Mouse (Mus musculus) midbrain, embryonic 14.5 days (tissue): ENCODE data around the gene Cebpa. TPM values are rescaled to one million over a fixed set of nuclear protein-coding genes. Genes with fewer than 3 reads are reported as not detected.

Experiments used
- ATAC-seq: fragments of 200-750 bp; cut with Nextera tagmentation; 2 replicates; pipeline ENCODE4 v1.8.0; 2017; ENCODE audit warnings: moderate number of reproducible peaks, moderate library complexity; ENCODE audit not compliant: low FRiP score, low TSS enrichment
- DNase-seq: peaks from one replicate; pipeline ENCODE4 v3.0.0-alpha.2; 2015
- H3K27ac ChIP-seq: fragments of 300-500 bp; sonication (generic); replicated peaks from 2 replicates; pipeline ENCODE4 v1.5.1; 2014; ENCODE audit warnings: mild to moderate bottlenecking, low read depth, low read length, moderate library complexity
- H3K27me3 ChIP-seq: fragments of 300-500 bp; sonication (generic); 2 replicates; pipeline ENCODE4 v1.6.1; 2014; ENCODE audit warnings: low read length, control low read depth, mixed read lengths; ENCODE audit not compliant: control insufficient read depth, insufficient read depth
- H3K36me3 ChIP-seq: fragments of 300-500 bp; sonication (generic); 2 replicates; pipeline ENCODE4 v1.6.1; 2014; ENCODE audit warnings: low read length, control low read depth; ENCODE audit not compliant: control insufficient read depth, insufficient read depth
- H3K4me1 ChIP-seq: fragments of 300-500 bp; sonication (generic); 2 replicates; pipeline ENCODE4 v1.6.1; 2014; ENCODE audit warnings: mild to moderate bottlenecking, antibody characterized with exemption, low read length, control low read depth; ENCODE audit not compliant: control insufficient read depth, insufficient read depth
- H3K4me2 ChIP-seq: fragments of 300-500 bp; sonication (generic); 2 replicates; pipeline ENCODE4 v1.6.1; 2014; ENCODE audit warnings: mild to moderate bottlenecking, low read length, moderate library complexity
- H3K4me3 ChIP-seq: fragments of 300-500 bp; sonication (generic); replicated peaks from 2 replicates; pipeline ENCODE4 v1.5.1; 2014; ENCODE audit warnings: low read depth, low read length
- H3K9ac ChIP-seq: fragments of 300-500 bp; sonication (generic); replicated peaks from 2 replicates; pipeline ENCODE4 v1.6.1; 2014; ENCODE audit warnings: mild to moderate bottlenecking, low read length, moderate library complexity
- H3K9me3 ChIP-seq: fragments of 300-500 bp; sonication (generic); 2 replicates; pipeline ENCODE4 v1.6.1; 2016; ENCODE audit warnings: low read length, control low read depth, mixed read lengths; ENCODE audit not compliant: control insufficient read depth
- WGBS: fragments of 180-500 bp; shearing (Covaris S2); extraction: QIAGEN DNeasy Blood & Tissue Kit; methylation state at CpG from one replicate; pipeline ENCODE4 v1.1.7; 2014; 5-methylcytosine and 5-hydroxymethylcytosine counted together
- polyA plus RNA-seq: library from polyadenylated mRNA; unstranded; fragments of >200 nt; fragmentation: Nextera tagmentation; extraction: Ambion mirVana; gene quantifications from 2 replicates; pipeline ENCODE4 v1.2.1, GENCODE M21; 2014

The Cebpa gene
- 0.61 and 0.88 TPM in 2 replicates for polyA plus RNA-seq

GRCm38 (mm10) chr7:35118841-35119413 lies at the start of gene Cebpa:
TSS of gene Cebpa (plus strand) at chr7:35119293.
- H3K4me3 ChIP-seq, result peak within 1 kb of the TSS; percentile 51
- peak within 1 kb of the TSS; percentile 99 for H3K4me2 ChIP-seq
- peak within 1 kb of the TSS; percentile 54 for H3K9ac ChIP-seq
- ATAC-seq (peak; percentile 89), DNase-seq (peak; percentile 95)
- H3K27ac ChIP-seq, result no peak within 1 kb of the TSS
- H3K36me3 ChIP-seq, result no peaks in the 10 kb centered on the region
- H3K4me1 ChIP-seq, result peaks cover 19% of the 10 kb centered on the region; the same call in 1 of the 2 replicates
- no peaks in the 10 kb centered on the region for H3K9me3 ChIP-seq
- WGBS, result under 1% methylated on average over 50 of the region's 50 CpGs
- peaks cover 64% of the 10 kb centered on the region for H3K27me3 ChIP-seq

DNA sequence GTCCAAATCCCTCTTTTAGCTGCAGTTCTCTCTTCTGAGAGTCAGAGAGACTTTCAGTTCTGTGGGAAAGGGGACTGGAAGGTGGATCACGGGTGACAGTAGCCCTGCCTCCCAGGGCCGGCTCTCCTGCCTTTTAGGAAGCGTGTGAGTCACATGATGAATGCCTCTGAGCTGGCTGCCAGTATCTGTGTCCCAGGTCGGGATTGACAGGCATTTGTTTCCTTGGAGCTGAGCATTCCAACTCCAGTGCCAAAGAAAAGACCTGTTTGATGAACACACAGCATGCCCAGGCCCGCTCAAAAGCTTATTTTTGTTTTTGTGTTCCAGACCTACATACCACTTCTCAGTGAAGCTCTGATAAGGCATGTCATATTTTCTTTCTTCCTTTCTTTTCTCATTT lies 42.4 kb upstream of the Cebpa start:
- no peaks in the 10 kb centered on the region for H3K36me3 ChIP-seq
- DNase-seq, result no peak

DNA sequence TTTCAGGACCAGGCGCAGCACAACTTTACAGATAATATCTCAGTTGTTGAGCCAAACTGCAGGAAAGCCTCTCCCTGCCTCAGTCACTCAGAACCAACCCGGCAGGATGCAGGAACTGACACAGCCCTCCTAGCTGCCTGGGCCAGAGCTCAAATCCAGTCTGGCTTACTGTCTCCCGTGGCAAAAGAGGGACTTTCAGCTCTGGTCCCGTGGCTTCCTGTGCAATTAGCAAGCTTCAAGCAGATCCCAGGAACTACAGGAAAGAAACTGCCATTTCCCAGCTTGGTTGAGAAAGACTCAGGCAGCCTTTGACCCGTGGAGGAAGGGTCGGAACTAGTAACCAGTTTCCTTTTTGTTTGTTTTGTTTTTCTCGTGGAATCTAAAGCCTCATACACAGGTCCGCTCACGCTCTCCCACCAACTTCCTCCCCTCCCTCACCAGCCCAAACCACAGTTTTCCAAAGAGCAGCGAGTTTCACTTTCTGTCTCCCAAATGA lies 38.2 kb upstream of the Cebpa start:
- no peaks in the 10 kb centered on the region for H3K27me3 ChIP-seq
- no peak overlapping the region for H3K9ac ChIP-seq
- WGBS, result 56% methylated on average over 10 of the region's 10 CpGs
- H3K36me3 ChIP-seq, result no peaks in the 10 kb centered on the region
- DNase-seq (no peak), ATAC-seq (no peak)
- H3K4me2 ChIP-seq, result no peak overlapping the region
- H3K27ac ChIP-seq, result no peak overlapping the region
- no peak overlapping the region for H3K4me3 ChIP-seq
- peaks cover under 1% of the 10 kb centered on the region; the same call in 1 of the 2 replicates for H3K4me1 ChIP-seq
- no peaks in the 10 kb centered on the region for H3K9me3 ChIP-seq

More for the DNA sequence above, 42.4 kb upstream of the Cebpa start:
- no peaks in the 10 kb centered on the region for H3K27me3 ChIP-seq
- no peaks in the 10 kb centered on the region for H3K9me3 ChIP-seq
- ATAC-seq, result no peak
- H3K9ac ChIP-seq, result no peak overlapping the region
- 0 out of 2 replicates have a peak overlapping the region, but pooled peaks have one; percentile 20 for H3K27ac ChIP-seq
- no peak overlapping the region for H3K4me2 ChIP-seq
- no peak overlapping the region for H3K4me3 ChIP-seq
- no peaks in the 10 kb centered on the region for H3K4me1 ChIP-seq
- WGBS, result 34% methylated on average over 5 of the region's 5 CpGs

- Histone ChIP-seq H3K4me2 (no peak overlapping the region), H3K27me3 (no peaks in the 10 kb centered on the region), H3K9ac (no peak overlapping the region), H3K9me3 (no peaks in the 10 kb centered on the region), H3K36me3 (no peaks in the 10 kb centered on the region), H3K4me3 (no peak overlapping the region), H3K27ac (no peak overlapping the region), H3K4me1 (peaks cover 7% of the 10 kb centered on the region)
- ATAC-seq, result no peak
- 65% methylated on average over 9 of the region's 9 CpGs for WGBS
- no peak for DNase-seq
These were observed 37.5 kb upstream of the Cebpa start for GRCm38 (mm10) chr7:35081406-35082104.

DNA sequence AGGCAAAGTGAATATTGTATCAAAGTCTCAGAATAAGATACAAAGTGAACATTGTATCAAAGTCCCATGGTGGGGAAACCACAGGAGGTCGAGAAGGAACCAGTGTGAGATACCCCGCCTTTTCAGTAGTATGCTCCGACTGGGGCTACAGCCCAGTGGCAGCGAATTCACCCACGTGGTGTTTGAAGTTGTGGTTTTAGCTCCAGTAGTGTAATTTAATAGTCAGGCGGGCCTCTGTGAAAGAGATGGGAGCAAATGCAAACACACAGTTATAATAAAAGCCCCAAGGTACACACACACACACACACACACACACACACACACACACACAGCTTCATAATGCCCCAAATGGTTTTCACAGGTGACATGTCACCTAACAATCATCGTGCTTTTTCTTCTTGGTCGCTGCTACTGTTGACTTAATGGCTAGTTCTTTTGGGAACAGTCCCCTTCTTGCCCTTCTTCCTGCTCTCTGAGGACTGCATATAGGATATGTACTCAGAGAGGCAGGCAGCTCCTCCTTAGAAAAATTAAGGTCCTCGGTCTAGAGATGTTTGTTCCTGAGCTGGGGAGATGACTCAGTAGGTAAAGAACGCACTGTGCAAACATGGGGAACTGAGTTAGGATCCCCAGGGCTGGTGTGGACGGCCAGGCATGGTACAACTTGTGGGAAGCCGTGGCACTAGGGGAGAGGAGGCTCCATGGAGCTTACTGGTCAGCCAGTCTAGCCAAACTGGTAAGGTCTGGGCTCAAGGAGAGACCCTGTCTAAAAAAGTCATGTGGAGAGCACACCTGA lies 34.3 kb upstream of the Cebpa start:
- 78% methylated on average over 12 of the region's 12 CpGs for WGBS
- no peak for ATAC-seq
- no peak for DNase-seq

GRCm38 (mm10) chr7:35086271-35086861 lies 32.7 kb upstream of the Cebpa start:
- Histone ChIP-seq H3K9me3 (no peaks in the 10 kb centered on the region), H3K4me2 (peak overlapping the region; percentile 48), H3K27me3 (no peaks in the 10 kb centered on the region), H3K36me3 (no peaks in the 10 kb centered on the region), H3K4me1 (peaks cover 14% of the 10 kb centered on the region), H3K4me3 (peak overlapping the region; percentile 11), H3K9ac (no peak overlapping the region), H3K27ac (0 out of 2 replicates have a peak overlapping the region, but pooled peaks have one; percentile 22)
- DNase-seq (peak; percentile 84), ATAC-seq (peak; percentile 57; the same call in 1 of the 2 replicates)
- WGBS, result under 1% methylated on average over 21 of the region's 21 CpGs

More for the DNA sequence above, 34.3 kb upstream of the Cebpa start:
- Histone ChIP-seq H3K9me3 (no peaks in the 10 kb centered on the region), H3K36me3 (no peaks in the 10 kb centered on the region), H3K4me1 (peaks cover 14% of the 10 kb centered on the region), H3K4me3 (no peak overlapping the region), H3K9ac (no peak overlapping the region), H3K27ac (no peak overlapping the region), H3K27me3 (no peaks in the 10 kb centered on the region), H3K4me2 (no peak overlapping the region)

- Histone ChIP-seq H3K9me3 (no peaks in the 10 kb centered on the region), H3K4me3 (no peak overlapping the region), H3K9ac (no peak overlapping the region), H3K36me3 (no peaks in the 10 kb centered on the region), H3K4me1 (peaks cover 14% of the 10 kb centered on the region), H3K27me3 (no peaks in the 10 kb centered on the region), H3K4me2 (no peak overlapping the region), H3K27ac (no peak overlapping the region)
- no peak for DNase-seq
- 86% methylated on average over 5 of the region's 5 CpGs for WGBS
- ATAC-seq, result no peak
These were observed 28.5 kb upstream of the Cebpa start for GRCm38 (mm10) chr7:35090550-35090949.

DNA sequence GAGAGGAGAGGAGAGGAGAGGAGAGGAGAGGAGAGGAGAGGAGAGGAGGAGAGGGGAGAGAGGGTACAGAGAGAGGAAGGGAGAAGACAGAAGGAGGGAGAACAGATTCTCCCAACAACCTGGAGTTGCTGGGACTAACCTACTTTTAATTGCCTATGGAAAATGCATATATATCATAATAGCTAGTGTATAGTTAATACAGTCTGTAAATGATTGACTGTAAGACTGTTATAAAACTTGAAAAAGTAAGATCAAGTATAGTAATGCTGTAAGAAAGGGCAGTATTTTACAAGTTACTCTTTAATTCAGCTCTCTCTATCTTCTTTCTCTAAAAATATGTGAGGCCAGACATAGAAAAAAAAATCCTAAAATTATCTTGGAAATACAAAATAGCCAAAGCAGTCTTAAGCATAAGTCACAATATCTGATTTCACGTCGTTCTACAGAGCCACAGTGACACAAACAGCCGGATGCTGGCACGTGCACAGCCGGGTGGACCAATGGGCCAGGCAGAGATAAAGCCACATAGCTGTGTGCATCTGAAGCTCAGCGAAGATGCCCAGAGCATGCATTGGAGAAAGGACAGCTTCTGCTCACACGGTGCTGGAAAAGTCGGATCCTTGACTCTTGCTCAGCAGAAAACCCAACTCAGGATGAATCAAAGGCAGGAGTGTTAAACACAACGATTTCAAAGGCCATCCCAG lies 24.0 kb upstream of the Cebpa start:
- Histone ChIP-seq H3K9ac (no peak overlapping the region), H3K4me3 (no peak overlapping the region), H3K4me1 (no peaks in the 10 kb centered on the region), H3K27me3 (no peaks in the 10 kb centered on the region), H3K4me2 (no peak overlapping the region), H3K9me3 (no peaks in the 10 kb centered on the region), H3K27ac (no peak overlapping the region), H3K36me3 (no peaks in the 10 kb centered on the region)
- ATAC-seq (no peak), DNase-seq (no peak)
- 82% methylated on average over 9 of the region's 9 CpGs for WGBS
